Mouse (Mus musculus): ENCODE results near the gene Skp1a. TPM values are rescaled to one million over a fixed set of nuclear protein-coding genes. Genes with fewer than 3 reads are reported as not detected.

The Skp1a gene
- polyA plus RNA-seq, 1 experiment from 2014 or later = 537 TPM

GRCm38 (mm10) chr11:52278991-52279390 lies 47.2 kb downstream of the Skp1a start:
- no peak overlapping the region for H3K27ac ChIP-seq (ENCODE audit: low read depth, low read length)
- ATAC-seq (replicated peaks; ENCODE audit: insufficient number of reproducible peaks, low FRiP score, low TSS enrichment) = no peak
- H3K4me1 ChIP-seq (ENCODE audit: control insufficient read depth, insufficient read depth, low read length) = peaks cover 24% of the 10 kb centered on the region
- H3K9me3 ChIP-seq (replicated peaks; ENCODE audit: control insufficient read depth, low read length) = no peaks in the 10 kb centered on the region
- 87% methylated on average over 6 of the region's 6 CpGs for WGBS (ENCODE audit: insufficient replicate concordance)
- H3K4me3 ChIP-seq (ENCODE audit: low read depth, low read length) = no peak overlapping the region
- H3K36me3 ChIP-seq (ENCODE audit: control insufficient read depth, insufficient read depth, low read length) = no peaks in the 10 kb centered on the region
- H3K4me2 ChIP-seq = no peak overlapping the region
- 0 out of 2 replicates have a peak, but pooled peaks cover 8% of the 10 kb centered on the region for H3K27me3 ChIP-seq (ENCODE audit: control insufficient read depth, insufficient read depth, low read length)
- H3K9ac ChIP-seq (ENCODE audit: low read depth, low read length) = no peak overlapping the region

GRCm38 (mm10) chr11:52279611-52280145 lies 47.9 kb downstream of the Skp1a start:
- Histone ChIP-seq H3K9ac (ENCODE audit: low read depth, low read length) (no peak overlapping the region), H3K27me3 (ENCODE audit: control insufficient read depth, insufficient read depth, low read length) (peaks cover 11% of the 10 kb centered on the region; the same call in 1 of the 2 replicates), H3K4me1 (ENCODE audit: control insufficient read depth, insufficient read depth, low read length) (peaks cover 28% of the 10 kb centered on the region), H3K4me3 (ENCODE audit: low read depth, low read length) (no peak overlapping the region), H3K9me3 (replicated peaks; ENCODE audit: control insufficient read depth, low read length) (no peaks in the 10 kb centered on the region), H3K27ac (ENCODE audit: low read depth, low read length) (no peak overlapping the region), H3K36me3 (ENCODE audit: control insufficient read depth, insufficient read depth, low read length) (no peaks in the 10 kb centered on the region), H3K4me2 (no peak overlapping the region)
- WGBS (ENCODE audit: insufficient replicate concordance) = 88% methylated on average over 8 of the region's 8 CpGs
- ATAC-seq (replicated peaks; ENCODE audit: insufficient number of reproducible peaks, low FRiP score, low TSS enrichment) = no peak

GRCm38 (mm10) chr11:52280566-52281455 lies 49.0 kb downstream of the Skp1a start:
- no peaks in the 10 kb centered on the region for H3K36me3 ChIP-seq (ENCODE audit: control insufficient read depth, insufficient read depth, low read length)
- no peak overlapping the region for H3K4me3 ChIP-seq (ENCODE audit: low read depth, low read length)
- H3K4me2 ChIP-seq = no peak overlapping the region
- H3K27me3 ChIP-seq (ENCODE audit: control insufficient read depth, insufficient read depth, low read length) = peaks cover 12% of the 10 kb centered on the region; the same call in 1 of the 2 replicates
- ATAC-seq (replicated peaks; ENCODE audit: insufficient number of reproducible peaks, low FRiP score, low TSS enrichment) = no peak
- peaks cover 20% of the 10 kb centered on the region for H3K4me1 ChIP-seq (ENCODE audit: control insufficient read depth, insufficient read depth, low read length)
- H3K9ac ChIP-seq (ENCODE audit: low read depth, low read length) = no peak overlapping the region
- WGBS (ENCODE audit: insufficient replicate concordance) = 89% methylated on average over 11 of the region's 11 CpGs
- no peaks in the 10 kb centered on the region for H3K9me3 ChIP-seq (replicated peaks; ENCODE audit: control insufficient read depth, low read length)
- H3K27ac ChIP-seq (ENCODE audit: low read depth, low read length) = no peak overlapping the region

GRCm38 (mm10) chr11:52281568-52282328 lies 50.0 kb downstream of the Skp1a start:
- Histone ChIP-seq H3K4me1 (ENCODE audit: control insufficient read depth, insufficient read depth, low read length) (peaks cover 24% of the 10 kb centered on the region), H3K4me2 (peak overlapping the region; percentile 99), H3K4me3 (ENCODE audit: low read depth, low read length) (0 out of 2 replicates have a peak overlapping the region, but pooled peaks have one; percentile 68), H3K36me3 (ENCODE audit: control insufficient read depth, insufficient read depth, low read length) (no peaks in the 10 kb centered on the region), H3K9ac (ENCODE audit: low read depth, low read length) (no peak overlapping the region), H3K27me3 (ENCODE audit: control insufficient read depth, insufficient read depth, low read length) (peaks cover 12% of the 10 kb centered on the region; the same call in 1 of the 2 replicates), H3K27ac (ENCODE audit: low read depth, low read length) (no peak overlapping the region), H3K9me3 (replicated peaks; ENCODE audit: control insufficient read depth, low read length) (no peaks in the 10 kb centered on the region)
- ATAC-seq (replicated peaks; ENCODE audit: insufficient number of reproducible peaks, low FRiP score, low TSS enrichment) = no peak
- 73% methylated on average over 19 of the region's 19 CpGs for WGBS (ENCODE audit: insufficient replicate concordance)

- Histone ChIP-seq H3K4me2 (peak overlapping the region; percentile 99), H3K36me3 (ENCODE audit: control insufficient read depth, insufficient read depth, low read length) (no peaks in the 10 kb centered on the region), H3K4me1 (ENCODE audit: control insufficient read depth, insufficient read depth, low read length) (peaks cover 24% of the 10 kb centered on the region), H3K9me3 (replicated peaks; ENCODE audit: control insufficient read depth, low read length) (no peaks in the 10 kb centered on the region), H3K27me3 (ENCODE audit: control insufficient read depth, insufficient read depth, low read length) (peaks cover 12% of the 10 kb centered on the region; the same call in 1 of the 2 replicates), H3K4me3 (ENCODE audit: low read depth, low read length) (peak overlapping the region; percentile 68), H3K27ac (ENCODE audit: low read depth, low read length) (no peak overlapping the region), H3K9ac (ENCODE audit: low read depth, low read length) (peak overlapping the region; percentile 73)
- ATAC-seq (replicated peaks; ENCODE audit: insufficient number of reproducible peaks, low FRiP score, low TSS enrichment) = no peak
- WGBS (ENCODE audit: insufficient replicate concordance) = 3% methylated on average over 19 of the region's 19 CpGs
Observed at GRCm38 (mm10) chr11:52282420-52282773, 50.6 kb downstream of the Skp1a start.

- Histone ChIP-seq H3K4me1 (ENCODE audit: control insufficient read depth, insufficient read depth, low read length) (peaks cover 24% of the 10 kb centered on the region), H3K27ac (ENCODE audit: low read depth, low read length) (0 out of 2 replicates have a peak within 1 kb of the TSS, but pooled peaks have one; percentile 10)
- peak; percentile 51 for ATAC-seq (replicated peaks; ENCODE audit: insufficient number of reproducible peaks, low FRiP score, low TSS enrichment)
Observed at GRCm38 (mm10) chr11:52282774-52283595, 51.2 kb downstream of the Skp1a start, which contains the start of gene Tcf7. Gene Tcf7 (minus strand): TSS chr11:52283014.

GRCm38 (mm10) chr11:52283596-52284571 lies 52.1 kb downstream of the Skp1a start:
- peak overlapping the region; percentile 58; the same call in 1 of the 2 replicates for H3K9ac ChIP-seq (ENCODE audit: low read depth, low read length)
- H3K9me3 ChIP-seq (replicated peaks; ENCODE audit: control insufficient read depth, low read length) = no peaks in the 10 kb centered on the region
- peaks cover 12% of the 10 kb centered on the region; the same call in 1 of the 2 replicates for H3K27me3 ChIP-seq (ENCODE audit: control insufficient read depth, insufficient read depth, low read length)
- 11% methylated on average over 44 of the region's 44 CpGs for WGBS (ENCODE audit: insufficient replicate concordance)
- H3K4me1 ChIP-seq (ENCODE audit: control insufficient read depth, insufficient read depth, low read length) = peaks cover 24% of the 10 kb centered on the region
- H3K4me2 ChIP-seq = peak overlapping the region; percentile 99
- no peak for ATAC-seq (replicated peaks; ENCODE audit: insufficient number of reproducible peaks, low FRiP score, low TSS enrichment)
- peak overlapping the region; percentile 68 for H3K4me3 ChIP-seq (ENCODE audit: low read depth, low read length)
- no peak overlapping the region for H3K27ac ChIP-seq (ENCODE audit: low read depth, low read length)
- H3K36me3 ChIP-seq (ENCODE audit: control insufficient read depth, insufficient read depth, low read length) = no peaks in the 10 kb centered on the region

More at GRCm38 (mm10) chr11:52282774-52283595, 51.2 kb downstream of the Skp1a start, which contains the start of gene Tcf7:
- under 1% methylated on average over 76 of the region's 97 CpGs for WGBS (ENCODE audit: insufficient replicate concordance)
- H3K4me2 ChIP-seq = peak within 1 kb of the TSS; percentile 99
- peak within 1 kb of the TSS; percentile 68 for H3K4me3 ChIP-seq (ENCODE audit: low read depth, low read length)
- no peaks in the 10 kb centered on the region for H3K36me3 ChIP-seq (ENCODE audit: control insufficient read depth, insufficient read depth, low read length)
- peaks cover 12% of the 10 kb centered on the region; the same call in 1 of the 2 replicates for H3K27me3 ChIP-seq (ENCODE audit: control insufficient read depth, insufficient read depth, low read length)
- H3K9me3 ChIP-seq (replicated peaks; ENCODE audit: control insufficient read depth, low read length) = no peaks in the 10 kb centered on the region
- H3K9ac ChIP-seq (ENCODE audit: low read depth, low read length) = peak within 1 kb of the TSS; percentile 73
